Mouse (Mus musculus): ENCODE results near the gene AB124611.
"Not testable (repeated sequence)": the region's sequence is repeated elsewhere in the genome, so short reads cannot be mapped to it uniquely, and the experiment has no call there.

AB124611 gene

GRCm38 (mm10) chr9:21525937-21526633, at the start of gene AB124611:
Gene AB124611, plus strand, starts transcription at chr9:21526176.
- DNase-seq (ENCODE audit: low read depth), result no peak

- no peak for DNase-seq (ENCODE audit: low read depth)
Observed at GRCm38 (mm10) chr9:21477707-21478106, 48.3 kb upstream of the AB124611 start.

GRCm38 (mm10) chr9:21484065-21484464, 41.9 kb upstream of the AB124611 start:
- DNase-seq (ENCODE audit: low read depth), result no peak

GRCm38 (mm10) chr9:21488246-21488645, 37.7 kb upstream of the AB124611 start:
- not testable (repeated sequence) for DNase-seq (ENCODE audit: low read depth)

- DNase-seq (ENCODE audit: low read depth), result no peak
Observed at GRCm38 (mm10) chr9:21490696-21491095, 35.3 kb upstream of the AB124611 start.

- DNase-seq (ENCODE audit: low read depth), result no peak
Observed at GRCm38 (mm10) chr9:21493907-21494306, 32.1 kb upstream of the AB124611 start.

GRCm38 (mm10) chr9:21494726-21495125, 31.2 kb upstream of the AB124611 start:
- DNase-seq (ENCODE audit: low read depth), result no peak

- DNase-seq (ENCODE audit: low read depth), result no peak
Observed at GRCm38 (mm10) chr9:21496308-21497049, 29.5 kb upstream of the AB124611 start.

- DNase-seq (ENCODE audit: low read depth), result no peak
Observed at GRCm38 (mm10) chr9:21497050-21497542, 28.9 kb upstream of the AB124611 start.

- no peak for DNase-seq (ENCODE audit: low read depth)
Observed at GRCm38 (mm10) chr9:21497664-21498063, 28.3 kb upstream of the AB124611 start.

GRCm38 (mm10) chr9:21498284-21498902, 27.6 kb upstream of the AB124611 start:
- DNase-seq (ENCODE audit: low read depth), result no peak

- no peak for DNase-seq (ENCODE audit: low read depth)
Observed at GRCm38 (mm10) chr9:21503352-21503751, 22.6 kb upstream of the AB124611 start.

- DNase-seq (ENCODE audit: low read depth), result no peak
Observed at GRCm38 (mm10) chr9:21505767-21506166, 20.2 kb upstream of the AB124611 start.

GRCm38 (mm10) chr9:21507753-21508430, 18.1 kb upstream of the AB124611 start:
- no peak for DNase-seq (ENCODE audit: low read depth)

- no peak for DNase-seq (ENCODE audit: low read depth)
Observed at GRCm38 (mm10) chr9:21508871-21509404, 17.0 kb upstream of the AB124611 start.

GRCm38 (mm10) chr9:21509772-21510688, 15.9 kb upstream of the AB124611 start, which contains the start of gene Tmed1:
Gene Tmed1, minus strand, starts transcription at chr9:21510252.
- DNase-seq (ENCODE audit: low read depth), result peak; percentile 92

GRCm38 (mm10) chr9:21510689-21511015, 15.3 kb upstream of the AB124611 start:
- DNase-seq (ENCODE audit: low read depth), result no peak

GRCm38 (mm10) chr9:21511052-21511451, 14.9 kb upstream of the AB124611 start:
- DNase-seq (ENCODE audit: low read depth), result no peak

GRCm38 (mm10) chr9:21513466-21513865, 12.5 kb upstream of the AB124611 start:
- no peak for DNase-seq (ENCODE audit: low read depth)

- no peak for DNase-seq (ENCODE audit: low read depth)
Observed at GRCm38 (mm10) chr9:21517947-21518495, 8.0 kb upstream of the AB124611 start.

GRCm38 (mm10) chr9:21518690-21519089, 7.3 kb upstream of the AB124611 start:
- DNase-seq (ENCODE audit: low read depth), result not testable (repeated sequence)

All from c-Kit-positive CD71-negative TER-119-negative erythroid progenitor cells, embryonic 14.5 days (primary cell).